Mouse (Mus musculus) liver, adult 2 months (tissue): ENCODE data around the gene Crybg1. TPM values are rescaled to one million over a fixed set of nuclear protein-coding genes. Genes with fewer than 3 reads are reported as not detected.

Source experiments
- DNase-seq: peaks from one replicate; pipeline ENCODE4 v3.0.0-alpha.2; 2011; ENCODE audit warnings: low read depth, low spot score; ENCODE audit errors: extremely low read depth
- H3K27ac ChIP-seq: fragments of 200-500 bp; replicated peaks from 2 replicates; pipeline ENCODE4 v1.5.1; 2012; ENCODE audit warnings: low read depth, mild to moderate bottlenecking, control low read depth, inconsistent platforms, low read length; ENCODE audit not compliant: insufficient read depth
- H3K27me3 ChIP-seq: fragments of 200-500 bp; 2 replicates; pipeline ENCODE4 v1.6.1; 2012; ENCODE audit warnings: mild to moderate bottlenecking, moderate library complexity, low read length, inconsistent platforms; ENCODE audit not compliant: control insufficient read depth, insufficient read depth
- H3K36me3 ChIP-seq: fragments of 200-500 bp; 2 replicates; pipeline ENCODE4 v1.6.1; 2012; ENCODE audit warnings: low read length, inconsistent platforms; ENCODE audit not compliant: control insufficient read depth, insufficient read depth
- H3K4me1 ChIP-seq: fragments of 200-500 bp; 2 replicates; pipeline ENCODE4 v1.6.1; 2011; ENCODE audit warnings: low read length; ENCODE audit not compliant: control insufficient read depth, insufficient read depth
- H3K4me3 ChIP-seq: fragments of 200-500 bp; 2 replicates; pipeline ENCODE4 v1.5.1; 2011; ENCODE audit warnings: low read depth, mild to moderate bottlenecking, control low read depth, low read length, moderate library complexity; ENCODE audit not compliant: insufficient read depth
- H3K79me2 ChIP-seq: fragments of 200-500 bp; 2 replicates; pipeline ENCODE4 v1.6.1; 2012; ENCODE audit warnings: inconsistent platforms, mild to moderate bottlenecking, low read length, moderate library complexity; ENCODE audit not compliant: control insufficient read depth, insufficient read depth
- H3K9ac ChIP-seq: fragments of 200-500 bp; 2 replicates; pipeline ENCODE4 v1.6.1; 2012; ENCODE audit warnings: low read depth, mild to moderate bottlenecking, control low read depth, inconsistent platforms, low read length
- CTCF ChIP-seq: fragments of 200-500 bp; IDR thresholded peaks from 2 replicates; pipeline ENCODE4 v1.5.1; 2011; ENCODE audit warnings: low read depth, low read length, control low read depth
- POLR2A ChIP-seq: fragments of 200-500 bp; IDR thresholded peaks from 2 replicates; pipeline ENCODE4 v1.6.1; 2011; ENCODE audit warnings: low read length, control low read depth; ENCODE audit not compliant: insufficient read depth; ENCODE audit errors: extremely low read depth
- WGBS: fragments of 180-500 bp; shearing (Covaris S2); methylation state at CpG from one replicate; pipeline ENCODE4 v1.1.7; 2018; 5-methylcytosine and 5-hydroxymethylcytosine counted together
- polyA plus RNA-seq: library from polyadenylated mRNA; depleted of rRNA; stranded (reverse); fragments of >200 nt; gene quantifications from 2 replicates; pipeline ENCODE4 v1.2.3, GENCODE M21; 2012
- total RNA-seq: library from RNA; depleted of rRNA; stranded (reverse); fragments of >200 nt; gene quantifications from 2 replicates; pipeline ENCODE4 v1.2.3, GENCODE M21; 2014

Crybg1 gene
- total and polyA plus RNA-seq, 2 experiments: 3.2 to 13.0 TPM

GRCm38 (mm10) chr10:44112005-44112675, 36.5 kb downstream of the Crybg1 start:
- H3K27ac ChIP-seq: no peak overlapping the region
- H3K79me2 ChIP-seq: no peaks in the 10 kb centered on the region
- H3K9ac ChIP-seq: no peak overlapping the region
- peaks cover 6% of the 10 kb centered on the region for H3K4me1 ChIP-seq
- 86% methylated on average over 12 of the region's 12 CpGs for WGBS
- TF ChIP-seq CTCF (no peak), POLR2A (no peak)
- no peak for DNase-seq
- no peak overlapping the region for H3K4me3 ChIP-seq
- H3K27me3 ChIP-seq: no peaks in the 10 kb centered on the region
- no peaks in the 10 kb centered on the region for H3K36me3 ChIP-seq

- no peaks in the 10 kb centered on the region for H3K79me2 ChIP-seq
- no peak overlapping the region for H3K4me3 ChIP-seq
- H3K27me3 ChIP-seq: no peaks in the 10 kb centered on the region
- 71% methylated on average over 10 of the region's 10 CpGs for WGBS
- H3K4me1 ChIP-seq: peaks cover 6% of the 10 kb centered on the region
- H3K27ac ChIP-seq: peak overlapping the region; percentile 43
- H3K9ac ChIP-seq: no peak overlapping the region
- no peak for DNase-seq
- H3K36me3 ChIP-seq: no peaks in the 10 kb centered on the region
- TF ChIP-seq POLR2A (no peak), CTCF (no peak)
These were observed 37.5 kb downstream of the Crybg1 start for GRCm38 (mm10) chr10:44111168-44111567.

GRCm38 (mm10) chr10:44110460-44110859, 38.2 kb downstream of the Crybg1 start:
- no peaks in the 10 kb centered on the region for H3K36me3 ChIP-seq
- H3K4me3 ChIP-seq: no peak overlapping the region
- H3K9ac ChIP-seq: no peak overlapping the region
- TF ChIP-seq CTCF (peak; percentile 51; the same call in 1 of the 2 replicates), POLR2A (no peak)
- H3K79me2 ChIP-seq: no peaks in the 10 kb centered on the region
- 0 out of 2 replicates have a peak overlapping the region, but pooled peaks have one; percentile 41 for H3K27ac ChIP-seq
- H3K4me1 ChIP-seq: peaks cover 6% of the 10 kb centered on the region
- H3K27me3 ChIP-seq: no peaks in the 10 kb centered on the region
- DNase-seq: peak; percentile 87

- no peaks in the 10 kb centered on the region for H3K27me3 ChIP-seq
- H3K27ac ChIP-seq: no peak overlapping the region
- no peak for DNase-seq
- 55% methylated on average over 2 of the region's 2 CpGs for WGBS
- no peaks in the 10 kb centered on the region for H3K4me1 ChIP-seq
- H3K36me3 ChIP-seq: no peaks in the 10 kb centered on the region
- TF ChIP-seq POLR2A: no peak
- no peak for TF ChIP-seq CTCF
- no peak overlapping the region for H3K4me3 ChIP-seq
- no peak overlapping the region for H3K9ac ChIP-seq
- no peaks in the 10 kb centered on the region for H3K79me2 ChIP-seq
These were observed 53.9 kb downstream of the Crybg1 start for GRCm38 (mm10) chr10:44094794-44095193.

GRCm38 (mm10) chr10:44091757-44092156, 56.9 kb downstream of the Crybg1 start:
- TF ChIP-seq POLR2A: no peak
- TF ChIP-seq CTCF: no peak
- no peak overlapping the region for H3K27ac ChIP-seq
- whole genome bisulfite sequencing: 95% methylated on average over 2 of the region's 2 CpGs
- H3K36me3 ChIP-seq: no peaks in the 10 kb centered on the region
- H3K4me3 ChIP-seq: no peak overlapping the region
- H3K9ac ChIP-seq: no peak overlapping the region
- H3K27me3 ChIP-seq: no peaks in the 10 kb centered on the region
- H3K79me2 ChIP-seq: no peaks in the 10 kb centered on the region
- no peak for DNase-seq
- H3K4me1 ChIP-seq: no peaks in the 10 kb centered on the region

GRCm38 (mm10) chr10:44080351-44080750, 68.3 kb downstream of the Crybg1 start:
- no peaks in the 10 kb centered on the region for H3K79me2 ChIP-seq
- TF ChIP-seq CTCF (no peak), POLR2A (no peak)
- no peak overlapping the region for H3K27ac ChIP-seq
- no peaks in the 10 kb centered on the region for H3K27me3 ChIP-seq
- no peak overlapping the region for H3K9ac ChIP-seq
- no peaks in the 10 kb centered on the region for H3K36me3 ChIP-seq
- DNase-seq: no peak
- H3K4me1 ChIP-seq: no peaks in the 10 kb centered on the region
- whole genome bisulfite sequencing: 84% methylated on average over 6 of the region's 6 CpGs
- no peak overlapping the region for H3K4me3 ChIP-seq
